Mouse (Mus musculus): Measurements from ENCODE around the gene Isg20. TPM values are rescaled to one million over a fixed set of nuclear protein-coding genes. Genes with fewer than 3 reads are reported as not detected.

Isg20 gene
- total and polyA plus RNA-seq, 3 experiments, result 63.1 to 240 (median 105) TPM

- TF ChIP-seq E2F4 (IDR thresholded peaks at IDR 0.05; ENCODE audit: borderline replicate concordance, low read depth, low read length) (no peak), KAT2A (conservative IDR thresholded peaks at IDR 0.05; ENCODE audit: low read depth, low read length) (no peak), ETS1 (IDR thresholded peaks at IDR 0.05; ENCODE audit: low read depth, low read length) (no peak), ZMIZ1 (IDR thresholded peaks at IDR 0.05; ENCODE audit: low read depth, low read length) (no peak), UBTF (IDR thresholded peaks at IDR 0.05; ENCODE audit: borderline replicate concordance, insufficient read depth, low read depth, low read length) (no peak), MEF2A (IDR thresholded peaks at IDR 0.05; ENCODE audit: extremely low read depth, insufficient replicate concordance, low read depth, low read length, poor library complexity, severe bottlenecking) (no peak), GATA1 (IDR thresholded peaks at IDR 0.05; ENCODE audit: low read depth, low read length) (no peak), MXI1 (IDR thresholded peaks at IDR 0.05; ENCODE audit: low read depth, low read length) (no peak)
- H3K9ac ChIP-seq (ENCODE audit: control insufficient read depth, low read depth, low read length, poor library complexity, severe bottlenecking), result no peak overlapping the region
- H3K36me3 ChIP-seq (ENCODE audit: control insufficient read depth in 1 of 2, insufficient read depth in 2 of 2, low read length in 2 of 2), result no peaks in the 10 kb centered on the region
- H3K4me1 ChIP-seq (ENCODE audit: control insufficient read depth in 1 of 2, insufficient read depth in 2 of 2, low read length in 2 of 2), result no peaks in the 10 kb centered on the region
- no peaks in the 10 kb centered on the region for H3K79me2 ChIP-seq (ENCODE audit: control insufficient read depth, insufficient read depth, low read length, poor library complexity)
- H3K27me3 ChIP-seq (ENCODE audit: control insufficient read depth in 1 of 2, insufficient read depth in 2 of 2, low read length in 2 of 2), result no peaks in the 10 kb centered on the region; a peak in 1 of 4 replicates
- H3K27ac ChIP-seq (ENCODE audit: control insufficient read depth, low read depth, low read length), result no peak overlapping the region
- DNase-seq (ENCODE audit: low read depth, low spot score), result no peak
- H3K9me3 ChIP-seq (replicated peaks; ENCODE audit: insufficient read depth, low read length), result no peaks in the 10 kb centered on the region
- H3K4me3 ChIP-seq (ENCODE audit: control insufficient read depth in 1 of 2, insufficient read depth in 1 of 2, low read depth in 2 of 2, low read length in 2 of 2), result no peak overlapping the region
Observed at GRCm38 (mm10) chr7:78887431-78887842, 25.8 kb upstream of the Isg20 start.

GRCm38 (mm10) chr7:78890641-78891040, 22.6 kb upstream of the Isg20 start:
- Histone ChIP-seq H3K4me3 (ENCODE audit: control insufficient read depth in 1 of 2, insufficient read depth in 1 of 2, low read depth in 2 of 2, low read length in 2 of 2) (no peak overlapping the region), H3K27ac (ENCODE audit: control insufficient read depth, low read depth, low read length) (no peak overlapping the region), H3K9ac (ENCODE audit: control insufficient read depth, low read depth, low read length, poor library complexity, severe bottlenecking) (no peak overlapping the region), H3K79me2 (ENCODE audit: control insufficient read depth, insufficient read depth, low read length, poor library complexity) (no peaks in the 10 kb centered on the region), H3K9me3 (replicated peaks; ENCODE audit: insufficient read depth, low read length) (no peaks in the 10 kb centered on the region), H3K27me3 (ENCODE audit: control insufficient read depth in 1 of 2, insufficient read depth in 2 of 2, low read length in 2 of 2) (no peaks in the 10 kb centered on the region), H3K36me3 (ENCODE audit: control insufficient read depth in 1 of 2, insufficient read depth in 2 of 2, low read length in 2 of 2) (no peaks in the 10 kb centered on the region), H3K4me1 (ENCODE audit: control insufficient read depth in 1 of 2, insufficient read depth in 2 of 2, low read length in 2 of 2) (peaks cover 0 to 6% of the 10 kb centered on the region in 2 experiments; a peak in 2 of 4 replicates)
- peak; percentile 83 for DNase-seq (ENCODE audit: low read depth, low spot score)
- TF ChIP-seq BHLHE40 (IDR thresholded peaks at IDR 0.05; ENCODE audit: borderline replicate concordance, low read depth, low read length) (peak; percentile 62; the same call in 1 of the 2 replicates), CHD2 (IDR thresholded peaks at IDR 0.05; ENCODE audit: low read length) (no peak), USF2 (IDR thresholded peaks at IDR 0.05; ENCODE audit: borderline replicate concordance in 1 of 2, insufficient read depth in 1 of 2, low read depth in 1 of 2, low read length in 2 of 2) (no peak), UBTF (IDR thresholded peaks at IDR 0.05; ENCODE audit: borderline replicate concordance, insufficient read depth, low read depth, low read length) (no peak), SIN3A (IDR thresholded peaks at IDR 0.05; ENCODE audit: low read length) (no peak), CTCF (IDR thresholded peaks at IDR 0.05 in 2 of 3, conservative IDR thresholded peaks at IDR 0.05 in 1 of 3; ENCODE audit: control insufficient read depth in 1 of 3, insufficient read depth in 1 of 3, low read depth in 2 of 3, low read length in 3 of 3, poor library complexity in 1 of 3, severe bottlenecking in 1 of 3) (peak; percentile 72 to 98 (median 86)), ETS1 (IDR thresholded peaks at IDR 0.05; ENCODE audit: low read depth, low read length) (no peak), RAD21 (IDR thresholded peaks at IDR 0.05; ENCODE audit: low read depth, low read length) (peak; percentile 91), TAL1 (IDR thresholded peaks at IDR 0.05; ENCODE audit: low read length) (no peak), MYC (IDR thresholded peaks at IDR 0.05; ENCODE audit: low read depth, low read length) (no peak), KAT2A (conservative IDR thresholded peaks at IDR 0.05; ENCODE audit: low read depth, low read length) (no peak), POLR2A (IDR thresholded peaks at IDR 0.05; ENCODE audit: control insufficient read depth in 1 of 2, insufficient read depth in 1 of 2, low read depth in 1 of 2, low read length in 2 of 2, poor library complexity in 1 of 2) (no peak), NRF1 (IDR thresholded peaks at IDR 0.05; ENCODE audit: insufficient read depth, low read depth, low read length, poor library complexity, severe bottlenecking) (no peak), POLR2AphosphoS2 (IDR thresholded peaks at IDR 0.05; ENCODE audit: low read length) (no peak), MAZ (IDR thresholded peaks at IDR 0.05; ENCODE audit: low read depth, low read length) (no peak), TBP (IDR thresholded peaks at IDR 0.05; ENCODE audit: low read depth, low read length) (no peak), SMC3 (IDR thresholded peaks at IDR 0.05; ENCODE audit: low read depth, low read length) (peak; percentile 92), CHD1 (IDR thresholded peaks at IDR 0.05; ENCODE audit: low read depth, low read length) (no peak), HCFC1 (IDR thresholded peaks at IDR 0.05; ENCODE audit: low read depth, low read length) (no peak), MXI1 (IDR thresholded peaks at IDR 0.05; ENCODE audit: low read depth, low read length) (no peak), RCOR1 (IDR thresholded peaks at IDR 0.05; ENCODE audit: low read depth, low read length) (no peak), EP300 (IDR thresholded peaks at IDR 0.05; ENCODE audit: low read depth in 1 of 2, low read length in 2 of 2) (no peak), NELFE (IDR thresholded peaks at IDR 0.05; ENCODE audit: low read depth, low read length) (no peak), MAFK (IDR thresholded peaks at IDR 0.05; ENCODE audit: borderline replicate concordance, low read depth, low read length) (no peak), ZNF384 (IDR thresholded peaks at IDR 0.05; ENCODE audit: low read depth, low read length) (no peak), MEF2A (IDR thresholded peaks at IDR 0.05; ENCODE audit: extremely low read depth, insufficient replicate concordance, low read depth, low read length, poor library complexity, severe bottlenecking) (no peak), ZC3H11A (IDR thresholded peaks at IDR 0.05; ENCODE audit: low read depth, low read length) (peak; percentile 94), E2F4 (IDR thresholded peaks at IDR 0.05; ENCODE audit: borderline replicate concordance, low read depth, low read length) (no peak)
